8 mouse cellular contexts compared by ENCODE assay signal in genomic region chr9:92374705-92375199, GRCm38 (mm10).
A peak's percentile ranks its signal among the peaks of the same experiment; 100 is the strongest.
DNase-seq lines count a peak whose midpoint lies in the region; ATAC-seq lines count a peak whose summit lies in the region.

No protein-coding gene starts in this region.

- H3K4me3 ChIP-seq in kidney, embryonic 14.5 days (ENCODE audit: low read length): no peak overlapping the region
- no peak overlapping the region for H3K4me3 ChIP-seq in forebrain, embryonic 16.5 days (replicated peaks; ENCODE audit: low read length)

- no peaks in the 10 kb centered on the region for H3K27me3 ChIP-seq in kidney, embryonic 14.5 days (ENCODE audit: control insufficient read depth, insufficient read depth, low read length)
- H3K27me3 ChIP-seq in forebrain, embryonic 16.5 days (replicated peaks; ENCODE audit: control insufficient read depth, insufficient read depth, low read length): no peaks in the 10 kb centered on the region

- peak; percentile 88 for DNase-seq in kidney, adult 11 months
- peak; percentile 78 to 91 for DNase-seq in kidney, adult 8-10 months
- DNase-seq in mesoderm, embryonic 11.5 days (ENCODE audit: low read depth, low spot score): peak; percentile 12
- DNase-seq in spleen, postnatal 4 days (ENCODE audit: low spot score in 2 of 2): no peak
- DNase-seq in frontal cortex, adult 2 months (ENCODE audit: extremely low spot score in 1 of 2, low spot score in 1 of 2): no peak

- H3K4me2 ChIP-seq in kidney, embryonic 14.5 days (replicated peaks; ENCODE audit: low read depth, low read length): no peak overlapping the region
- no peak overlapping the region for H3K4me2 ChIP-seq in forebrain, embryonic 16.5 days (ENCODE audit: low read length)

- H3K4me1 ChIP-seq in kidney, embryonic 14.5 days (ENCODE audit: control insufficient read depth, insufficient read depth, low read length): no peaks in the 10 kb centered on the region
- H3K4me1 ChIP-seq in forebrain, embryonic 16.5 days (replicated peaks; ENCODE audit: control insufficient read depth, insufficient read depth, low read length): no peaks in the 10 kb centered on the region

- no peaks in the 10 kb centered on the region for H3K36me3 ChIP-seq in kidney, embryonic 14.5 days (ENCODE audit: control insufficient read depth, insufficient read depth, low read length)
- H3K36me3 ChIP-seq in forebrain, embryonic 16.5 days (ENCODE audit: control insufficient read depth, insufficient read depth): no peaks in the 10 kb centered on the region

- ATAC-seq in kidney, embryonic 14.5 days (ENCODE audit: low FRiP score, low TSS enrichment): no peak
- peak; percentile 89 for ATAC-seq in forebrain, embryonic 16.5 days
- ATAC-seq in CD4-positive, CD25-positive, alpha-beta regulatory T cell, adult 4 months: no peak

- no peak overlapping the region for H3K9ac ChIP-seq in kidney, embryonic 14.5 days (ENCODE audit: low read depth, low read length)
- no peak overlapping the region for H3K9ac ChIP-seq in forebrain, embryonic 16.5 days (replicated peaks; ENCODE audit: low read depth, low read length)

- H3K27ac ChIP-seq in kidney, embryonic 14.5 days (ENCODE audit: low read depth, low read length): no peak overlapping the region
- H3K27ac ChIP-seq in forebrain, embryonic 16.5 days (ENCODE audit: low read length): no peak overlapping the region

- 47% methylated on average over 7 of the region's 7 CpGs for WGBS in kidney, embryonic 14.5 days
- 59% methylated on average over 7 of the region's 7 CpGs for WGBS in forebrain, embryonic 16.5 days

- H3K9me3 ChIP-seq in kidney, embryonic 14.5 days (ENCODE audit: control insufficient read depth, low read length): no peaks in the 10 kb centered on the region
- H3K9me3 ChIP-seq in forebrain, embryonic 16.5 days (ENCODE audit: control insufficient read depth, low read length): no peaks in the 10 kb centered on the region

Comparison
In these comparisons a context has a peak if more than half of its experiments do, and no peak if none do; other contexts are left out.
1. DNase-seq: peak in kidney, adult 11 months (single experiment), kidney, adult 8-10 months (2 of 2) and mesoderm, embryonic 11.5 days (single experiment); none in spleen, postnatal 4 days (0 of 2) and frontal cortex, adult 2 months (0 of 2).